Mouse (Mus musculus) fat pad, adult 2 months (tissue): ENCODE results near the gene Dcst1.

Experiments
- DNase-seq: peaks from one replicate; pipeline ENCODE4 v3.0.0-alpha.2; 2011; ENCODE audit warnings: low read depth, low spot score; ENCODE audit errors: extremely low read depth

Gene Dcst1

DNA sequence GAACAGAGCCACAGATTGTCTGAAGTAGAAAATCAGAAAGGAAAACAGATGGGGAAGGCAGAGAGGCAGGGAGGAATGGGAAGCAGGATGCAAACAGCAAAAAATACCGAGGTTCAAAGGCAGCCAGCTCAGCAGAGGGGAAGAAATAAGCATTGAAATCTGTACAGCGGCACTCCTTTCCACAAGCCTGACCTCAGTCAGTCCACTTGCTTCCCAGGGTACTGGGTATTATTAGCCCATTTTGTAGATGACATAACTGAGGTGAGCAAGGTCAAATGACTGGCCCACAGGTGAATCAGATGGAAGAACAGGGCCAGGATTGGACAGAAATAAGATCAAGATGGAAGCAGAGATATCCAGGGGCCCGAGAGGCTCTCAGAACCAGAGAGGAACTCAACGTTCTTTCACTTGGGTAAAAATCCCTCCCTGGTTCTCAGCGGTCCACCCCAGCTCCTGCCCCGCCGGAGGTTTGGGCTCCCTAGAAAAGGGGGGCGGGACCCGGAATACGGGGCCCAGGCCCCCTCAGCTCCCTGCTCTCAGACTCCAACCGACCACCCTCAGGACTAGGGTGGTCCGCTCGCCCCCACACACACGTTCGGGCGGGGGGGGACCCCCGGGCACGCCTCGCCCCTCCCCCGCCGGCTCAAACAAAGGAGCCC lies 27.9 kb downstream of the Dcst1 start:
- DNase-seq = no peak

DNA sequence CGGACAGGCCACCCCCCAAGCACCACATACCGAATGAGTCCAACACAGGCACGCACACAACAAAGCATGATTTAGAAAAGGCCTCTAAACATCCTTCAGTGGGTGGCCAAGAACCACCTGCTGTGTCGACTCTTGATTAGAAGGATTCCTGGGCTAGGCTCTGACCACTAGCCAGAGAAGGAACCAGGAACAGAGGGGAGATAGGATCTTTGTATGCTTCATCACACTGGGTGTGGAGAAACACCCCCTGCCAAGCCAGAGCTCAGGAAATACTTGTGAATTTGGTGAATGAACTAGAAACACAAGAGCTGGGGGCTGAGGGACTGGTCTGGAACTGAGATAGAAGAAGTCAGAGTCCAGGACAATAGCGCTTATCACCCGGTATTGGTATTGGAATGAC lies 28.5 kb downstream of the Dcst1 start:
- DNase-seq = no peak

DNA sequence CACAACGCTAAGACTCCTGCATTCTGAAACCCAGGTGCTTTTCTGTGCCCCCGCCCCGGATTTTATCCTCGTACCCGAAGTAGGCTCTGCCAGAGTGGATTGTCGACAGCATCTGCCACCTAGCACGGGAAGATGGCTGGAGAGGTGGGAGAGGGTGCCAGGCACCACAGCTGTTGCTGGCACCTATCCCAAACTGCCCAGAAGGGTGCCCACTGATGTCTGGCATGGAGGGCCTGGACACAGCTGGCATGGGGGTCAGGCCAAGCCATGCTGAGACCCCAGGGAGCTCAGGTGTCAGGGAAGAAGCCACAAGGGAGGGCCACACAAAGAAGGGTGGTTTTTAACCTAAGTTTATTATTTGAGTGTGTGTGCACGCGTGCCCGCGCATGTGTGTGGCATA lies 32.0 kb downstream of the Dcst1 start:
- no peak for DNase-seq

DNA sequence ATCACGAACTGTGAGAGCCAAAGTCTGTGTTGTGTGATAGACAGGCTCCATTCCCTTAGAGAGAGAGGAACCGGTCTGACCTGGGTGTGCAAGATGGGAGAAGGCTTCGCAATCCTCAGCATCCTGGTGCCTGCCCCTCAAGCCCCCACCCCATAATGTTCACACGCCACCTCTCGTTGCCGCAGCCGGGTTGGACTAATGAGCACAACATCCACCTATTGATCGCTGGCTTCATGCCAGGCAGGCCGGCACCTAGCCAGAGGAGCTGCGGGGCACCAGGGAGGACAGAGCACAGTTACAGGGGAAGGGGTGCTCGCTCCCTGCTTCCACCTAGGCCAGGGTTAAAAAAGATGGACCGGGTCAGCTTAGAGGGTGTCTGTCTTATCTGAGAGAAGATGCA lies 32.6 kb downstream of the Dcst1 start:
- DNase-seq = no peak

DNA sequence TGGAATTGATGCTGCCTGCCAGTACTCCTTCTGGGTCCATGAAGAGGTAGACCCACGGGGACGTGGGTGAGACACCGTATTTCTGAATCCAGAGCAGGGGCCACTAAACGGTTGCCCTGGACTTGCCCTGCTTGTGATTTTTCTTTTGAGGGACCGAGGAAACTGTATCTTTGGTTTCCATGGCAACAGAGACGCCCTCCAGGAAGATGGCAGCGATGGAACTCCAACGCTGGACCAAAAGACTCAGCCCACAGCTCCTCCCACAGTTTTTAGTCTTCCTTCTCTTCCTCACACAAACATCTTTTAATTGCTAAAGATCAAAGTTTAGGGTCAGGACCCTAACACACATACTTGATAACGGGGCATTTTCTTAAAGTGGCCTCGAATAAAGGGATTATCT lies 33.0 kb downstream of the Dcst1 start:
- DNase-seq = no peak

DNA sequence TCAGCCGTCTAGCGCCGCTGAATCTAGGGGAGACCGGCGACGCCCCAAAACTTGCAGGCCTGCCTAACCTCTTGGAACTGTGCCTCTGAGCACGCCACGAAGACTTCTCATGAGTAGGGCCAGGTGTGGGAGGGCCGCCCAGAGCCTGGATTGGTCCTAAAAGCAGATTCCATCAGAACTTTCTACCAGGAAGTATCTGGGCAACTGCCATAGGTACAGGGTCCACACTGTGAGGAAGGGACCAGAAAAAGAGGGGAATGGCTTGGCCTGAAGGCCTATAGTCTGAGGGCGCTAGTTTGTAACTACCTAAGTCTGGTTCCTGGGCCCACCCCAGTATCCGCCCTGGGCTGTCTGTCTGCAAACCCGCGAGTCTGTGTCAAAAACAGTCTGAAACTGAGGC lies 33.5 kb downstream of the Dcst1 start:
- DNase-seq = no peak

DNA sequence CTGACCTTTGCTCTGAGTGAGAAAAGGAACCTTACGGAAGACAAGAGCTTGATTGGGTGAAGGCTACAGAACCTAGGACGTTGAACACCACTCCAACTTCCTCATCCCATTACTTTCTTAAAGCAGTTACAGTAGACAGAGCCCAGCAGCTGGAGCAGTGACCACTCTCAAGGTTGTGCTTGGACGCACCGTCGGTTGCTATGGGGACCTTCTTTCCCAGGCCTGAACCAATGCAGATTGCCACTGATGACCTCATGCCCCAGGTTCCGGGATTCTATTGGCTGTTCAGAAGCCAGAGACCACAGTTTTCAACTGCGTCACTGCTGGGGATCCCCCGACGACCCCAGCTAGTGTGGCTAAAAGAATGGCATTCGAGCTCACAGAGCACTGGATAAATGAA lies 34.1 kb downstream of the Dcst1 start:
- DNase-seq = no peak

DNA sequence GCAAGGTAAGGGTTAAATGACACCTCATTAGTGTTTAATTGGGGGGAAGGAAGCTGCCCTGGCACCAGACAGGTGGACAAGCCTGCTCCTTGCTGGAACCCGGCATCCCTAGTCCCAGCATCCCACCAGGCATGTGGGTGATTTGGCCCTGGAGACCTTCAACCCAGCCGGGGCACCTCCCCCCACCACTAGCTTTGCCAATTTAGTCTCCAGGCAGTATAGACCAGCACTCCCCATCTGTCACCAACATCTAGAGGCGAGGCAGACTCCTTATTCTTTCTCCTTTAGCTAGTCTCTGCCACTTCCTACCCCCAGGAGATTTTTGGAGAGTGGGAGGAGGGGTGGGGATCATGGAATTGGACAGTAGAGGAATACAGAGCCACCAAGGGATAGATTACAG lies 34.7 kb downstream of the Dcst1 start:
- no peak for DNase-seq

DNA sequence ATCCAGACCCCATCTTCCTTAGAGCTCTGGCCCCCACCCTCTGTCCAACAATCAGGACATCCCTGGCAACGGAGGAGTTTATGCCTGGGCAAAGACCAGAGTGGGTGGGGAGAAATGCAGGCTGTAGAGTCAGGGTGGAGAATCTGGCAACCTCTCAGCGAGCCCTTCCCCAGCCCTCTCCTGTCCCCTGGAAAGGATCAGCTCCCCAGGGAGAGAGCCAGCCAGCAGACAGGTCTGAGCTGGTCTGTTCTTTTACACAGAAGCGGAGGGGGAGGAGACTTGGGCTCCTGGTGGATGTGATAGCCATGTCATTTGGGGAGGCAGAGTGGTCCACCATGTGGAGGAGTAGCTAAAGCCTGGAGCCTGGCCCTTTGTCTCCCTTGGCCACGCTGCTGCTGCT lies 36.4 kb downstream of the Dcst1 start:
- DNase-seq = no peak

DNA sequence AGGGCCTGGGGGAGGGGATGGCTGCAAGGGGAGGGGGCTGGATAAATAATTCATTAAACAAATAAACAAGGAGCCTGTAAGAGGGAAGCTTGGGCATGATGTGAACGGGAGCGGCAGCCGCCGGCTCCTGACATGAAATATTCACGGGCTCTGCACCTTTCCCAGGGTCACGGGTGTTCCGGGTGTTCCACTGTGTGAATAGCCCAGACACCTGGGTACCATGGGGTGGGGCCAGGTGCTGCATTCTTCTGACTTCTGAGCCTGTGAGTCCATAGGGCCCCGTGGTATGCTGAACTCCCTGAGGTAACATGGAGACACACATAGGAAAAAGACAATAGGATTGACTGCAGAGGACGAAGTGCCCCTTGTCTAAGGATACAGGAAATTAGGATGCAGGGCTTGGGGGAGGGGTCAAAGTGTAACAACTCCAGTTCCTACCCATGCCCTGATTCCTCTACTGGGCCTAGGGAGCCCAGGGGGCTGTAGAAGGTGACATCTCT lies 37.6 kb downstream of the Dcst1 start:
- DNase-seq = no peak

DNA sequence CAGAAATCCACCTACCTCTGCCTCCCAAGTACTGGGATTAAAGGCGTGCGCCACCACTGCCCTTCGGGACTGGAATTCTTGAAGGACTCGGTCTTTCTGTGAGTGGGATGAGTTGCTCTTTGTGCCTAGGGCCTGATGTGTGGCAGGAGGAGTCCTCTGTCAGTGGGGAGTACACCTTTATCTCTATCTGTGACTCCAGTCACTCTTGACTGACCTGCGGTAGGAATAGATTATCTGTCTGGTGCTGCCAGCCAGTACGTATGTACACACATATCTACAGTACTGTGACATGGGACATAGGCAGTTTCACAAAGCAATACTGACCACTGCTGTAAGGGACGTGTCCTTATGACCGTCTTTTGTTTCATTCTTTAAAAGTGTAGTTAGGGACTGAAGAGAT lies 39.2 kb downstream of the Dcst1 start:
- no peak for DNase-seq

DNA sequence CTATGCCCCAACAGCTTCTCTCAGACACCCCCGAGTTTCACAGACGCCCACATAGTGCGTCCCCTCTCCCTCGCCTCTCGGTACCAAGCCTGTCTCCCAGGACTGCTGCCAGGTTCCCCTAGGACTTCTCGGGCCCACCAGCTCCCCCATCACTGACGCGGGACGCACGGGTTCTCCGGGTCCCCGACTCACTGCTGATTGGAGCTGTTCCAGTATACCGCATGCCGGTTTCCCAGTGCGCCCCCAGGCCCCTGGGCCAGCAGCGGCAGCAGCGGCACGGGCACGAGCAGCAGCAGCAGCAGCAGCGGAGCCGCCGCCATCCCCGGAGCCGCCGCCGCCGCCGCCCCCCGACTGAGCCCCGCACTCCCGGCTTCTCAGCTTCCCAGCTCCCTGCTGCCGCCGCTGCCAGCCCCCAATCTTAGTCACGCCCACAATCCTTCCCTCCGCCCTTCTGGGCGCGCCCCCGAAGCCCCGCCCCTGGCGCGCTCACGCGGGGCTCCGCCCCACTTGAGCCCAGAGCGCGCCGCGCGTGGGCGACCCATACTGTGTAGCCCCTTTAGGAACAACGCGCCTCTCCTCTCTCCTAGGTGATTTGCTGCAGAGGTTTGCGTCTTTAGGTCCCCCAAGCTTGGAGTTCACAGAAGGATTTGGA lies 42.4 kb downstream of the Dcst1 start, which contains the start of gene Efna3:
Efna3 (minus strand) TSS at position 452 of the 652 bp plus-strand sequence.
- no peak for DNase-seq

DNA sequence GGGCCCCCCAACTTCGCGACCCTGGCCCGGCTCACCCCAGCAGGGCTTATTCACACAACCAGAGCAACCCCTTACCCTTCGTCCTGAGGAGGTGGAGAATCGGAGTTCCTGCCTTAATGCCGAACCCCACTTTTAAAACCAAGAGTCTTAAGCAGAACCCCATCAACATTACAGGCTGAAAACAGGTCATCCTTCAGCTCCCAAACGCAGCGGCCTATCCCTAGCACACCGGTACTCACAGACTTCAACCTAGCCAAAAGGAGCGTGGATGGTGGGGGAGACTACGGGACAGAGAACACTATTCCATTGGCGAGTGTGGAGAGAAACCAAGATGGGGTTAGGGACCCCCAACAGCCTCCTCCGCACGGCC lies 42.9 kb downstream of the Dcst1 start:
- DNase-seq = no peak

DNA sequence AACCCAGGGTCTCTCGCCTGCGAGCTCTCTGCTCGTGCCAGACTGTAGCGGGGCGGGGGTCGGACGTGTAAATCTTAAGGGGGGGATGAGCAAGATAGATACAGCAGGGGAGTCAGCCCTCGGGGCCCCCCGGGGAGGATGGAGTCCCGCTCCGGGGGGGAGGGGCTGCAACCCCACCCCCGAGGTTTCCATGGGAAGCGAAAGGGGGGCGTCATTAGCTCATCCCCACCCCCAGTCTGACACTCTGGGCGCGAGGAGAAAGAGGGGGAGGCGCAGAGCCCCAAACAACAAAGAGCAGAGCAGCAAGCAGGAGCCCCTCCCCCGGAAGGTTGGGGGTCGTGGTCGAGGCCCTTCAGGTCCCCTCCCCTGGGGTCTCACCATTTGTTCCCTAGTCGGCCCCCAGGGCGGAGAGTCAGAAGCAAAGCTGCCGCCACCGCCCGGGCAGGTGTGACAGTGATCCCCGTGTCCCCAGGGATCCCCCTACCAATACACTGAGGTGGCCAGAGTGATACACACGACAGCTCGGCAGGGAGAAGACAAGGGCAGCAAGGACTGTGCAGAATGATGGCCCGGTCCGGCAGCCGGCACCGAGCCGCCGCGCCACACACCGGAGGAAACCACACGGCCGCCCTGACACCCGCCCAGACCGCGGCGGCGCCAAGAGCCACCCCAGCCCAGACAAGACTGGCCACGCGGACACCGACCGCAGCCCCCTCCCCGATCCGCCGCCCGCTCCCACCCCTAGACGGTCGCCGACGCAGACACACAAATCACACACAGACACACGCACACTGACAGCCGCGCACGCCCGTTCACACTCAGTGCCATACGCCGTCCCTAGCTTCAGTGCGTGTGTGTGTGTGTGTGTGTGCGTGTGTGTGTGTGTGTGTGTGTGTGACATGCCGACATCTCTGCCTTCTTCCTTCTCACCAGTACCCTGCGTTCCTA lies 43.6 kb downstream of the Dcst1 start:
- no peak for DNase-seq

DNA sequence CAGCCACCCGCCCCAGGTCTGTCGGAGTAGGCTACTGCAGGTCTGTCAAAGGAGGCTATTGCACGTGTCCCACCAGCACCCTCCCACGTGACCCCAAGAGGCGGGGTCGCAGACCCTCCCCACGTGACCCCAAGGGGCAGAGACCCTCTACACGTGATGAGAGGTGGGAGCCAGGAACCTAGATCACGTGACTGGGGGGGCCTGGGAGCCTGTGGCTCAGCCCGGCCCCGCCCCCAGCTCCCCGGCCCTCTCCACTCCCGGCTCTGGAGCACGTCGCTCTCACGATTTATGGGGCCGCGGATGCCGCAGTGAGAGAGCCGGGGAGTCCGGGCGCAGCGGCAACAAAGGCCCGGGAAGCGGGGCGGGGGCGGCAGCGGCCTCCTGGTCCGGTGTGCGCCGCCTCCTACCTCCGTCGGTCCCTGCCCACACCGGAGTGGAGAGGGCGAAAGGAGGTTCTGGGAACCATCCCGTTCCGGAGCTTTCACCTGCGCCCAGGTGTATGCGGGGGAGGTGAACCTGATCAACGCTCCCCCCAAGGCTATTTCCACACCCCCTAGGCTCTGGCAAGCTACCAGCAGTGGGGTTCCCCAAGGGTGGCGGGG lies 44.4 kb downstream of the Dcst1 start:
- DNase-seq = no peak

DNA sequence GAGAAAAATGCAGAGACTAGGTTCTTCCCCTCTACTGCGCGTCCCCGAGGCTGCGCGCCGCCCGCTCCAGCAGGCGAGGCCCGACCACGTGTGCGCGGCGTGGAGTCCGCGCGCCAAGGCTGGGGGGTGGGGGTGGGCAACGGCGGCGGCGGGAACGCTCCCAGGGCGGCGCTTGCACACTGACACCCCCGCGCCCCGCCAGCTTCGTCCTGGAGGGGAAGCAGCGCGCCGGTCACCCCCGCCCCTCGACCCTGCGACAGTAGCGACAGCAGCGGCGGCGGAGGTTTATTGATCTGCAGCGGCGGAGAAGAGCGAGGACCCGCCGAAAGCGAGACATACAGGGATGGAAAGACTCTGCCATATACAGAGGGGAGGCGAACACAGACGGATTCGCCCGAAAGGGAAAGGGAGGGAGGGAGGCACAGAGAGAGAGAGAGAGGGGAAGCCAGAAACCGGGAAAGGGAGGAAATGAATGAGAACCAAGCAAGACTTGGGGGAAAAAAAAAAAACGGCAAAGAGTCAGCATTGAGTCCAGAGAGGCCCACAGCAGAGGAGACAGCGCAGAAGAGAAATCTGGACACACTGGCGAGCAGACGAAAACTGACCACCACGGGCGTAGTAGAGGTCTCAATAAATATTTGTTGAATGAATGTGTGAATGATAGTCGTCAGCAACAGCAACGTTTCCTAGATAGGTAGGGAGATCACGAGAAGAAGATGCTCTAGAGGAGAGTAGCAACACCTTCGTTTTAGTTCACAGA lies 45.3 kb downstream of the Dcst1 start:
- no peak for DNase-seq

DNA sequence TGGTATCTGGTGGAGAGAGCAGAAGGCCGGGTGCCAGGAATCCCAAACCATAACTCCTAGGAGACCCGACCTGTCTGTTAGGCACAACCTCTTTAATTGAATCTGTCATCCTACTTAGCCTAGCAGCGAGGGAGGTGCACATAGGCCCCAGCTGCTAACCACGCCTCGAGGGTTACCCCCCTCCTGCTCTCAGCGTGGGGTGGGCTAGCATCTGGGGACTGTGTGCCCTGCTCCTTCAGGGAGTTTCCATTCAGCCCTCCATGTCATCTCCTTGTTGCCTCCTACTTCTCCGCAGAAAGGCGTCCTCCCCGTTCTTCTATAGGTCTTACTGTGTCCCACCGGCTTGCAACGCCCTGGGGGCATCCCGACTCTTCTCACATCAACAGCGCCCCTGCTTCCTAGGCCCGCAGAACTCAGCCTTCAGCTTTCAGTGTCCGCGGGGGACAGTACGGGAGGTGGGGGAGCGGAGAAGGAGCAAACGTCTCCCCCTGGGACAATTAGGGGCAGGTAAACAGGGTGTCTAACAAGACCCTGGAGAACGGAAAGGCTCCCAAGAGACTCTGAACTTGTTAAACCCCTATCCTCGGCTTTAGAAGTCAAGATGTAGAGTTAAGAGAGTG lies 46.0 kb downstream of the Dcst1 start:
- DNase-seq = no peak

DNA sequence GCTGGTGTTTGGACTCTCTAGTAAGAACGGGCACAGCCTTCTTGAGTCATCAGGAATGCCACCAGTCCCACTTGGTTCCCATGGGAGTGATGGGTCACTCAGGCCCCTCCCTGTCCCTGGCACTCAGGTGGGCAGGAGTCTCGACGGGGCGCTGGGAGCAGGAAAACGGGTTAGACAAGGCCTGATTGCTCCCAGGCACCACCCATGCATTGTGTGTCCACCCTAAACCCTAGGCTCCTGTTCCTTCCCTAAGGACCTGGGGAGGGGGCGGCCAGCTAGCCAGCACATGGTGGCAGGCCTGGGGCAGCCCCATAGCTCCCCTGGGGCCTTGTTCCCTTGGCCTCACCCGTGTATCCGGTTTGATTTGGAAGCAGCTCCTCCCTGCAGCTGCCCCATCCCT lies 46.7 kb downstream of the Dcst1 start:
- DNase-seq = no peak

DNA sequence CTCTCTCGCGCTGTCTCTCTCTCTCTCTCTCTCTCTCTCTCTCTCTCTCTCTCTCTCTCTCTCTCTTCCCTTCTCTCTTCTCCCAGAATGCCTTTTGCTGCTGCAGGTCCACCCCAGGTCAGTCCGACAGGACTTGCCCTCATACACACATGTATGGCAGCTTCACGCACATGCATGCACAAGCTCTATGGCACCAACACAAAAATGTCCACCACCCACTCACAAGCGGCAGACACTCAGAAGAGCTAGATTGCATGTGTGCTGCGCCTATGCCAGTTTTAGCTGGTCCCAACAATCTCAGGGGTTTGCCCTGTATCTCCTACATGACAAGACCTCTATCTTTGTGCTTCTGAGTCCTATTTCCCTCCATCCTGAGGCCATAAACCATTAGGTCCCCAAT lies 47.8 kb downstream of the Dcst1 start:
- DNase-seq = no peak

DNA sequence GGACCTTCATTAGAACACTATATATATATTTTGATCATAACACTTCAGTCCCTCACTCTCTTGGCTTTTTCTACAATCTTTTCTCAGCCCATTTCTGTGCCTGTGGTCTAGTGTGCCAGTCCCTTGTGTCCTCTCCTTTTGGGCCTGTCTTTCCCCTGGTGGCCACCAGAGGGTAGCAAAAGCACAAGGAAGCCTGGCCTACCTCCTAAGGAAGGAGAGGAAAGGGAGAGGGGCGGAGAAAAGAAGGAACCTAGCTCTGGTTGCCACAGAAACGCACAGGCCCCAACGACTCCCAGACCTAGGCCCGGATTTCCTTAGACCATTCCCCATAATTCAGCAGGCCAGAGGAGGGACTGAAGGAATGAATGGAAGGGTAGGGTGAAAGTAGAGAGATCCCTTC lies 48.2 kb downstream of the Dcst1 start:
- DNase-seq = no peak
